Mouse (Mus musculus) erythroblast, embryonic 14.5 days (primary cell): ENCODE data around the gene Etnk2. TPM values are rescaled to one million over a fixed set of nuclear protein-coding genes. Genes with fewer than 3 reads are reported as not detected.

Experiments
- H3K27me3 ChIP-seq: 2 replicates; pipeline ENCODE4 v1.6.1; 2012; ENCODE audit warnings: inconsistent platforms; ENCODE audit not compliant: control insufficient read depth
- H3K36me3 ChIP-seq: 2 replicates; pipeline ENCODE4 v1.6.1; 2012; ENCODE audit warnings: mild to moderate bottlenecking, inconsistent platforms; ENCODE audit not compliant: control insufficient read depth
- H3K4me1 ChIP-seq: 2 replicates; pipeline ENCODE4 v1.6.1; 2012; ENCODE audit warnings: inconsistent platforms; ENCODE audit not compliant: control insufficient read depth
- H3K4me3 ChIP-seq: replicated peaks from 2 replicates; pipeline ENCODE3; 2012; ENCODE audit warnings: moderate library complexity, mild to moderate bottlenecking, inconsistent platforms
- H3K9me3 ChIP-seq: 2 replicates; pipeline ENCODE4 v1.6.1; 2012; ENCODE audit warnings: low read length, inconsistent platforms, mixed read lengths; ENCODE audit not compliant: control insufficient read depth
- GATA1 ChIP-seq: IDR thresholded peaks from 2 replicates; pipeline ENCODE4 v1.6.1; 2012; ENCODE audit warnings: low read length, inconsistent platforms, mixed read lengths
- TAL1 ChIP-seq: IDR thresholded peaks from 3 replicates; pipeline ENCODE4 v1.6.1; 2012; ENCODE audit warnings: low read length, inconsistent platforms, mixed read lengths
- polyA plus RNA-seq: library from polyadenylated mRNA; stranded (reverse); fragments of >175 nt; gene quantifications from 2 replicates; pipeline ENCODE4 v1.2.3, GENCODE M21; 2012

The Etnk2 gene
- polyA plus RNA-seq, 1 experiment: not detected

DNA sequence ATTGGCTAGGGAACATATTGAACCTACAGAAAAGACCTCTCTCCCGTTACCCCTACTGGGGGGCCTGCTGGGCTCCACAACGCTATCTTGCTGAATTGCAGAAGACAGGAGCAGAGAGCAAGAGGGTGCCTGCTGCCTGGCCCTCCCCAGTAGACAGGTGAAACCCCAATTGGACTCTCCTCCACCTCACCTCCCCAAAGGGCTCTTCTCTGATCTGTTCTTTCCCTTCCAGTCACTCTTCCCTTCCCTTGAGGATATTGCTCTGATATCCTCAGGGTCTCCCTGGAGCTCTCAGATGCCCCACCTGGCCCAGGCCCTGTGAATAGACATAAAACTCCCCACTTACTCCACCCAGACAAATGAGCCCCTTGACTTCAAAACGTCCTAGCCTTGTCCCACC lies 53.7 kb downstream of the Etnk2 start:
- H3K4me1 ChIP-seq: no peaks in the 10 kb centered on the region; the same call in 1 of the 2 replicates
- no peak overlapping the region for H3K4me3 ChIP-seq
- H3K9me3 ChIP-seq: no peaks in the 10 kb centered on the region
- no peaks in the 10 kb centered on the region for H3K36me3 ChIP-seq
- H3K27me3 ChIP-seq: peaks cover 35% of the 10 kb centered on the region
- no peak for TF ChIP-seq TAL1

DNA sequence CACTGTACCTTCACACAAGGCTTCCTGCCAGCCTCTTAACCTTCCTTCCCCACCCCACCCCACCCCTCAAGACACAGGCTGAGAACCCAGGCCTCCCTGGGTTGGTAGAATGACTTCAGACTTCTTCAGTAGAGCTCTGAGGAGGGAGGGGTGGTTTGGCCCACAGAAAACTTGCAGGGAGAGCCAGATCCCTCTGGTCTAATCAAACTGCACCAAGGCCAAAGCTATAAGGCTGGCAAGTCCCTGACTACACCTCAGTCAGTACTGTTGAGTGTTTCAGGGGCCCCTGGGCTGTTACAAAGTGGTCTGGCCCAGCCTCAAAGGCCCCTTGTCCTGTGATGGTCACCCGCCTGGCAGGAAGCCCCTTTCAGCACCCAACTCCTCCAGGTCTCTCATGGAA lies 54.2 kb downstream of the Etnk2 start:
- Histone ChIP-seq H3K4me1 (no peaks in the 10 kb centered on the region; the same call in 1 of the 2 replicates), H3K36me3 (no peaks in the 10 kb centered on the region), H3K4me3 (no peak overlapping the region), H3K27me3 (peaks cover 39% of the 10 kb centered on the region), H3K9me3 (no peaks in the 10 kb centered on the region)
- TF ChIP-seq GATA1 (no peak), TAL1 (no peak)

DNA sequence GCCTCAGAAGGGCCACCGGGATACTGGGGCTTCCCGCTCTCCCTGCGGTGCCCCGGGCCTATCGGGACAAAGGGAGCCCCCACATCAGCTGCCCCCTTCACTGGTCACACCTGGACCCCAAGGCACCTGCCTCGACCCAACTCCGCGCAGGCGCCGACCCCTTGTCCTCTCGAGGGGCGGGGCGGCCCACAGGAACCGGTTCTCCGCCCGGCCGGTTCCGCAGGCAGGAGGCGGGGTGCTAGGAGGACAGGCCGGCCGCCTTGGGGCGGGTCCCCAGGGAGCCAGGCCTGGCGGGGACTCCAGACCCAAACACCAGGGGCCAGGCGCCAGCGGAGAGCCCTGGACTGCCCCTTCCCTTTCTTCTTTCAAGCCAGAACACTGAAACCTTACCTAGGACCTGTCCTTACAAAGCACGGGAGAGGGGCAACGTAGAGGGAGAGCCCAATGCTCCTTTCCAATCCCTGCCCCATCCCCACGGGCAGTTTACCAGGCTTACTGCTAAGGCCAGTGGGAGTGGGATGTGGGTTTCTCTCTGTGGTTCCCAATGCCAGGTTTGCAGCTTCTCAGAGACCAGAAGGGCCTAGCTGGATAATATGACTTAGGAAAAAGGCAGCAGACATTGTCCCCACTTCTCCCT lies 54.9 kb downstream of the Etnk2 start:
- H3K4me3 ChIP-seq: peak overlapping the region; percentile 45
- no peaks in the 10 kb centered on the region; the same call in 1 of the 2 replicates for H3K4me1 ChIP-seq
- TF ChIP-seq TAL1 (no peak), GATA1 (no peak)
- H3K9me3 ChIP-seq: no peaks in the 10 kb centered on the region
- no peaks in the 10 kb centered on the region for H3K36me3 ChIP-seq
- H3K27me3 ChIP-seq: peaks cover 46% of the 10 kb centered on the region

GRCm38 (mm10) chr1:133419178-133419834 lies 55.9 kb downstream of the Etnk2 start:
- Histone ChIP-seq H3K9me3 (no peaks in the 10 kb centered on the region), H3K4me1 (no peaks in the 10 kb centered on the region; the same call in 1 of the 2 replicates), H3K36me3 (no peaks in the 10 kb centered on the region), H3K27me3 (peaks cover 56% of the 10 kb centered on the region), H3K4me3 (no peak overlapping the region)
- TF ChIP-seq GATA1 (no peak), TAL1 (no peak)

DNA sequence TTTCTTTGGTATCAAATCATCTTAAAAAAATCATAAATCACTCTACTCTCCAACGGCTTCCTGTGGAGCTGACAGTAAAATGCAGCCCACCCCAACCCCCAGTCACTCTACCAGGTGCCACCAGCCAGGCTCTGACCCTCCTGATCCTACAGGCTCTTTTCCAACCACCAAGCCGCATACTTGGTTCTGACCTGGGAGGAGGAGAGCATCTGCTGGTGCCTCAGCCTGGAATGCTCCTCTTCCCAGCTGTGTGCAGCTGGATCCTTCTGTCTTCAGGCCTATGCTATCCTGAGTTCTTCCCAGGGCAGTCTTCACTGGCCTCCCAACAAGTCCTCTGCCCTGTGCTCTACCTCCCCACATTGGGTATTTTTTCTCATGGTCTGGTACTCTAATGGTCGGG lies 57.1 kb downstream of the Etnk2 start:
- Histone ChIP-seq H3K4me1 (no peaks in the 10 kb centered on the region; the same call in 1 of the 2 replicates), H3K9me3 (no peaks in the 10 kb centered on the region), H3K27me3 (peaks cover 68% of the 10 kb centered on the region), H3K36me3 (no peaks in the 10 kb centered on the region), H3K4me3 (no peak overlapping the region)
- no peak for TF ChIP-seq TAL1
- TF ChIP-seq GATA1: no peak

- peaks cover 74% of the 10 kb centered on the region for H3K27me3 ChIP-seq
Observed at GRCm38 (mm10) chr1:133421061-133421460, 57.7 kb downstream of the Etnk2 start.

GRCm38 (mm10) chr1:133421975-133422570 lies 58.7 kb downstream of the Etnk2 start:
- H3K4me3 ChIP-seq: no peak overlapping the region
- H3K36me3 ChIP-seq: no peaks in the 10 kb centered on the region

More at GRCm38 (mm10) chr1:133421061-133421460, 57.7 kb downstream of the Etnk2 start:
- Histone ChIP-seq H3K9me3 (no peaks in the 10 kb centered on the region), H3K4me3 (no peak overlapping the region), H3K36me3 (no peaks in the 10 kb centered on the region), H3K4me1 (no peaks in the 10 kb centered on the region; the same call in 1 of the 2 replicates)
- TF ChIP-seq GATA1 (no peak), TAL1 (no peak)

GRCm38 (mm10) chr1:133422615-133423161 lies 59.3 kb downstream of the Etnk2 start:
- Histone ChIP-seq H3K36me3 (no peaks in the 10 kb centered on the region), H3K9me3 (no peaks in the 10 kb centered on the region), H3K27me3 (peaks cover 71% of the 10 kb centered on the region), H3K4me1 (no peaks in the 10 kb centered on the region; the same call in 1 of the 2 replicates), H3K4me3 (peak overlapping the region; percentile 56)
- TF ChIP-seq GATA1 (no peak), TAL1 (no peak)

More at GRCm38 (mm10) chr1:133421975-133422570, 58.7 kb downstream of the Etnk2 start:
- peaks cover 74% of the 10 kb centered on the region for H3K27me3 ChIP-seq
- no peaks in the 10 kb centered on the region; the same call in 1 of the 2 replicates for H3K4me1 ChIP-seq
- H3K9me3 ChIP-seq: no peaks in the 10 kb centered on the region
- TF ChIP-seq TAL1 (no peak), GATA1 (no peak)

DNA sequence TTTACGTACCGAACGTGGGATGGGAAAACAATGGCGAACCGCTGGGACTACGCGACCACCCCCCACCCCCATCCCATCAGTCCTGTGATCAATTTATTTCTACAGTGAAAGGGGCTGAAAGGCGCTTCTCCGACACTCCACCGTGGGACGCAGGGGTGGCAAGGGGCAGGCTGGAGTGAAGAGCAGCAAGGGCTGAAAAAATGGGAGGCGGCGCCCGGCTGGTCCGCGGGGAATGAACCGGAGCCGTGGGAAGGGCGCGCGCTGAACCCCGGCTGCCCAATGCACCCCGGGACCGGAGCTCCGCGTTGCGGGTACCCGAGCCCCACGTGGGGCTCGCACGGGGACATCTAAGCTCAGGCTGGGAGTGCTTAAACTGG lies 59.8 kb downstream of the Etnk2 start:
- no peaks in the 10 kb centered on the region for H3K9me3 ChIP-seq
- no peaks in the 10 kb centered on the region for H3K4me1 ChIP-seq
- H3K36me3 ChIP-seq: no peaks in the 10 kb centered on the region
- peaks cover 67% of the 10 kb centered on the region for H3K27me3 ChIP-seq
- peak overlapping the region; percentile 56 for H3K4me3 ChIP-seq
- TF ChIP-seq TAL1 (no peak), GATA1 (no peak)
